ENCODE assay signal across 11 mouse cellular contexts in genomic region chr16:31546828-31547224, GRCm38 (mm10).
DNase-seq lines count a peak whose midpoint lies in the region; ATAC-seq and TF ChIP-seq lines count a peak whose summit lies in the region.
"Had no signal": no experiment of that assay in that cellular context is flagged by ENCODE, and none has a peak within 500 bp of the region (broad histone marks: within the 10 kb centered on the region; RNA-seq: fewer than 3 reads in every experiment).

No protein-coding gene starts in this region.

- 4% methylated on average over 2 of the region's 2 CpGs for WGBS in embryonic facial prominence, embryonic 10.5 days
- WGBS in hindbrain, embryonic 15.5 days: 4% methylated on average over 2 of the region's 2 CpGs
- 0% methylated on average over 2 of the region's 2 CpGs for WGBS in neural tube, embryonic 13.5 days
- WGBS in stomach, postnatal 0 days: 27% methylated on average over 2 of the region's 2 CpGs

- TF ChIP-seq EP300 in stomach, postnatal 0 days (optimal IDR thresholded peaks at IDR 0.05): no peak

- peak; percentile 74 for ATAC-seq in frontal cortex, adult (ENCODE audit: low TSS enrichment)
- peak; percentile 45; the same call in 1 of the 2 replicates for ATAC-seq in hindbrain, embryonic 15.5 days (ENCODE audit: low FRiP score, low read depth)
- ATAC-seq in neural tube, embryonic 13.5 days (ENCODE audit: low read depth): peak; percentile 36
- no peak for ATAC-seq in megakaryocyte progenitor cell, adult 5-6 weeks (replicated peaks; ENCODE audit: poor library complexity)
- no peak for ATAC-seq in stomach, postnatal 0 days (ENCODE audit: low FRiP score, low TSS enrichment)
- ATAC-seq: intestine, embryonic 16.5 days had no signal

- H3K9ac ChIP-seq in hindbrain, embryonic 15.5 days: no peak overlapping the region
- peak overlapping the region; percentile 50; the same call in 1 of the 2 replicates for H3K9ac ChIP-seq in neural tube, embryonic 13.5 days
- no peak overlapping the region for H3K9ac ChIP-seq in stomach, postnatal 0 days (ENCODE audit: low read length)
- H3K9ac ChIP-seq: liver, embryonic 13.5 days had no signal

- peak overlapping the region; percentile 45 for H3K4me3 ChIP-seq in embryonic facial prominence, embryonic 10.5 days
- no peak overlapping the region for H3K4me3 ChIP-seq in hindbrain, embryonic 15.5 days
- no peak overlapping the region; the same call in 1 of the 2 replicates for H3K4me3 ChIP-seq in neural tube, embryonic 13.5 days
- H3K4me3 ChIP-seq in stomach, postnatal 0 days (ENCODE audit: low read depth, low read length): no peak overlapping the region
- H3K4me3 ChIP-seq: liver, embryonic 13.5 days had no signal

- H3K4me1 ChIP-seq in embryonic facial prominence, embryonic 10.5 days: peaks cover 72% of the 10 kb centered on the region
- H3K4me1 ChIP-seq in hindbrain, embryonic 15.5 days (replicated peaks): peaks cover 22% of the 10 kb centered on the region
- peaks cover 39% of the 10 kb centered on the region for H3K4me1 ChIP-seq in neural tube, embryonic 13.5 days (replicated peaks)
- 0 out of 2 replicates have a peak, but pooled peaks cover 2% of the 10 kb centered on the region for H3K4me1 ChIP-seq in stomach, postnatal 0 days (replicated peaks; ENCODE audit: control insufficient read depth, insufficient read depth)

- H3K9me3 ChIP-seq in embryonic facial prominence, embryonic 10.5 days: no peaks in the 10 kb centered on the region
- H3K9me3 ChIP-seq in hindbrain, embryonic 15.5 days: no peaks in the 10 kb centered on the region
- H3K9me3 ChIP-seq in neural tube, embryonic 13.5 days: no peaks in the 10 kb centered on the region
- H3K9me3 ChIP-seq in stomach, postnatal 0 days (ENCODE audit: control insufficient read depth, low read length): no peaks in the 10 kb centered on the region
- H3K9me3 ChIP-seq: liver, embryonic 13.5 days had no signal

- H3K27me3 ChIP-seq in embryonic facial prominence, embryonic 10.5 days (replicated peaks; ENCODE audit: low read depth, poor library complexity, severe bottlenecking): peaks cover 30% of the 10 kb centered on the region
- H3K27me3 ChIP-seq in hindbrain, embryonic 15.5 days: 0 out of 2 replicates have a peak, but pooled peaks cover 2% of the 10 kb centered on the region
- H3K27me3 ChIP-seq in neural tube, embryonic 13.5 days: peaks cover 12% of the 10 kb centered on the region; the same call in 1 of the 2 replicates
- no peaks in the 10 kb centered on the region for H3K27me3 ChIP-seq in stomach, postnatal 0 days (ENCODE audit: control insufficient read depth, insufficient read depth, low read length)

- no peak for TF ChIP-seq CTCF in stomach, postnatal 0 days (IDR thresholded peaks at IDR 0.05; ENCODE audit: low read depth)

- H3K36me3 ChIP-seq in embryonic facial prominence, embryonic 10.5 days (replicated peaks): no peaks in the 10 kb centered on the region
- H3K36me3 ChIP-seq in hindbrain, embryonic 15.5 days: no peaks in the 10 kb centered on the region
- H3K36me3 ChIP-seq in neural tube, embryonic 13.5 days: no peaks in the 10 kb centered on the region
- no peaks in the 10 kb centered on the region for H3K36me3 ChIP-seq in stomach, postnatal 0 days (ENCODE audit: control insufficient read depth, insufficient read depth, low read length)
- H3K36me3 ChIP-seq: liver, embryonic 13.5 days had no signal

- peak overlapping the region; percentile 87 for H3K27ac ChIP-seq in embryonic facial prominence, embryonic 10.5 days (replicated peaks)
- H3K27ac ChIP-seq in hindbrain, embryonic 15.5 days (replicated peaks): peak overlapping the region; percentile 51
- H3K27ac ChIP-seq in neural tube, embryonic 13.5 days (replicated peaks): peak overlapping the region; percentile 91
- H3K27ac ChIP-seq in stomach, postnatal 0 days (replicated peaks): no peak overlapping the region
- H3K27ac ChIP-seq: liver, embryonic 13.5 days had no signal

- no peak for DNase-seq in frontal cortex, postnatal 25 days (ENCODE audit: low spot score in 2 of 2)
- DNase-seq in embryonic facial prominence, embryonic 10.5 days (ENCODE audit: low spot score): no peak
- no peak for DNase-seq in left cerebral cortex, adult 8-10 months (ENCODE audit: low spot score in 2 of 2)
- no peak for DNase-seq in stomach, postnatal 0 days (ENCODE audit: low spot score)
- DNase-seq: adrenal gland, adult 8-10 months; liver, embryonic 13.5 days had no signal

- peak overlapping the region; percentile 16; the same call in 1 of the 2 replicates for H3K4me2 ChIP-seq in hindbrain, embryonic 15.5 days
- peak overlapping the region; percentile 35 for H3K4me2 ChIP-seq in neural tube, embryonic 13.5 days
- no peak overlapping the region for H3K4me2 ChIP-seq in stomach, postnatal 0 days (replicated peaks; ENCODE audit: low read depth)
- H3K4me2 ChIP-seq: liver, embryonic 13.5 days had no signal

Comparison
In these comparisons a context has a peak if more than half of its experiments do, and no peak if none do; other contexts are left out.
1. ATAC-seq: peak in frontal cortex, adult (single experiment), hindbrain, embryonic 15.5 days (single experiment) and neural tube, embryonic 13.5 days (single experiment); none in megakaryocyte progenitor cell, adult 5-6 weeks (single experiment) and stomach, postnatal 0 days (single experiment).